9 mouse cellular contexts compared by ENCODE assay signal in the genomic region with DNA sequence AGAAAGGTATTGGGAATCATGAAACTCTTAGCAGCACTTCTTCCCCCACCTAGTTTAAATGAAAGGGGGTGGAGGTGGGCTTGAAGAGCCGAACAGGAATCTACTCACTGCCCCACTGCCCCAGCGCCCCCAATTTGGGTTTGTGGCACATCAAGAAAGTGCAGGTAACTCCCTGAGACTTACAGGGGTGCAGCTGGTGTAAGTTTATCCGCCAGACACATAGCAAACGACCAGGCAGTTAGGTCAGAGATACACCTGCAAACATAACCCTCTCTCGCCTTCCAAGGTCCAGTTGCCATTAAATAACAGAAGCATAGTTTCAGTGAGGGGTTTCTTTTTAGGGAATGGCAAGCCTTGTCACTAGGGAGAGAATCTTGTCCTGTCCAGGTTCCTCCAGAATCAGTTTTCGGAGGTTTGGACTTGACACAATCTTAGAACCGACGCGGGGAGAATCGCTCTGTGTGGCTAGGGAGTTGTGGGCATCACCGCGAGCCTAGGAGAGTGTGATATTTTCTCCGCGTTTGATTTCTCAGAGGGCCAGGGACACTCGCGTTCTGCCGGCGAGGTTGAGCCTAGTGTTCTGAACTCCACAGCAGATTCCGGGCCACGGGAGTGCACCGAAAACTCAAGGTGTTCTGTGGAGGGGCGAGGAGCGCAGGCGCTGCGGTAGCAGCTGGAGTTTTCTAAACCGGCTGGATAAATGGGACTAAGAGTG. TPM values are rescaled to one million over a fixed set of nuclear protein-coding genes. Genes with fewer than 3 reads are reported as not detected.
A peak's percentile ranks its signal among the peaks of the same experiment; 100 is the strongest.
DNase-seq lines count a peak whose midpoint lies in the region; ATAC-seq lines count a peak whose summit lies in the region.
"Had no signal": no experiment of that assay in that cellular context is flagged by ENCODE, and none has a peak within 500 bp of the region (broad histone marks: within the 10 kb centered on the region; RNA-seq: fewer than 3 reads in every experiment).

No protein-coding gene starts in this region.

- peak overlapping the region; percentile 57 for H3K4me2 ChIP-seq in heart, embryonic 15.5 days
- peak overlapping the region; percentile 79 for H3K4me2 ChIP-seq in hindbrain, embryonic 14.5 days (replicated peaks)
- H3K4me2 ChIP-seq in midbrain, embryonic 16.5 days (ENCODE audit: low read length): peak overlapping the region; percentile 81

- ATAC-seq in heart, embryonic 15.5 days (replicated peaks; ENCODE audit: insufficient number of reproducible peaks, insufficient read depth, low FRiP score, low read depth): no peak
- no peak for ATAC-seq in hindbrain, embryonic 14.5 days (ENCODE audit: low FRiP score)
- ATAC-seq in midbrain, embryonic 16.5 days: peak; percentile 1; the same call in 1 of the 2 replicates

- WGBS in heart, embryonic 15.5 days: 2% methylated on average over 26 of the region's 26 CpGs
- under 1% methylated on average over 26 of the region's 26 CpGs for whole genome bisulfite sequencing in hindbrain, embryonic 14.5 days
- 1% methylated on average over 26 of the region's 26 CpGs for WGBS in midbrain, embryonic 16.5 days

- intact Hi-C loops in heart, postnatal 36 days (cut with DNase I): no loop called here

- peaks cover 93% of the 10 kb centered on the region for H3K27me3 ChIP-seq in heart, embryonic 15.5 days
- H3K27me3 ChIP-seq in hindbrain, embryonic 14.5 days (ENCODE audit: control insufficient read depth, insufficient read depth, low read length): peaks cover 43% of the 10 kb centered on the region
- H3K27me3 ChIP-seq in midbrain, embryonic 16.5 days (ENCODE audit: control insufficient read depth, insufficient read depth, low read depth, low read length): peaks cover 12% of the 10 kb centered on the region

- no peaks in the 10 kb centered on the region for H3K9me3 ChIP-seq in heart, embryonic 15.5 days (replicated peaks)
- H3K9me3 ChIP-seq in hindbrain, embryonic 14.5 days (ENCODE audit: control insufficient read depth, low read length): no peaks in the 10 kb centered on the region
- H3K9me3 ChIP-seq in midbrain, embryonic 16.5 days (replicated peaks; ENCODE audit: control insufficient read depth, low read length, poor library complexity, severe bottlenecking): no peaks in the 10 kb centered on the region

- peak overlapping the region; percentile 37 for H3K4me3 ChIP-seq in heart, embryonic 15.5 days
- peak overlapping the region; percentile 56 for H3K4me3 ChIP-seq in hindbrain, embryonic 14.5 days (replicated peaks; ENCODE audit: low read length)
- H3K4me3 ChIP-seq in midbrain, embryonic 16.5 days (ENCODE audit: low read depth, low read length): peak overlapping the region; percentile 67
- H3K4me3 ChIP-seq: erythroblast, embryonic 14.5 days had no signal

- H3K36me3 ChIP-seq in heart, embryonic 15.5 days: no peaks in the 10 kb centered on the region
- H3K36me3 ChIP-seq in hindbrain, embryonic 14.5 days (replicated peaks; ENCODE audit: control insufficient read depth, insufficient read depth): no peaks in the 10 kb centered on the region
- no peaks in the 10 kb centered on the region for H3K36me3 ChIP-seq in midbrain, embryonic 16.5 days (ENCODE audit: control insufficient read depth, insufficient read depth, low read length)

- DNase-seq in heart, postnatal 36 days: no peak
- peak; percentile 26 for DNase-seq in embryo, embryonic 10.5 days (ENCODE audit: low spot score)
- DNase-seq in hindbrain, embryonic 14.5 days (ENCODE audit: low spot score): no peak
- DNase-seq in adrenal gland, postnatal 36 days: no peak
- no peak for DNase-seq in spleen, postnatal 14 days (ENCODE audit: low spot score in 2 of 2)
- DNase-seq in kidney, adult 9 months: no peak

- H3K9ac ChIP-seq in heart, embryonic 15.5 days: no peak overlapping the region
- H3K9ac ChIP-seq in hindbrain, embryonic 14.5 days: peak overlapping the region; percentile 75
- H3K9ac ChIP-seq in midbrain, embryonic 16.5 days (ENCODE audit: low read depth, low read length): peak overlapping the region; percentile 80

- H3K4me1 ChIP-seq in heart, embryonic 15.5 days (replicated peaks): peaks cover 25% of the 10 kb centered on the region
- peaks cover 25% of the 10 kb centered on the region; the same call in 1 of the 2 replicates for H3K4me1 ChIP-seq in hindbrain, embryonic 14.5 days (replicated peaks; ENCODE audit: control insufficient read depth, insufficient read depth, low read length)
- H3K4me1 ChIP-seq in midbrain, embryonic 16.5 days (ENCODE audit: control insufficient read depth, insufficient read depth, low read length): peaks cover 19% of the 10 kb centered on the region

- H3K27ac ChIP-seq in heart, embryonic 15.5 days: no peak overlapping the region
- H3K27ac ChIP-seq in hindbrain, embryonic 14.5 days: peak overlapping the region; percentile 87
- peak overlapping the region; percentile 86 for H3K27ac ChIP-seq in midbrain, embryonic 16.5 days (ENCODE audit: low read length)

RNA-seq across cellular contexts. Expression of a gene that starts 2.5 kb away (rescaled TPM):
- polyA plus RNA-seq in heart, embryonic 15.5 days (2015; fragmentation: Nextera tagmentation; extraction: Ambion mirVana): 0.14 and 0.47 TPM in 2 replicates
- not detected for total RNA-seq in heart, postnatal 36 days (2021)
- 105 and 107 TPM in 2 replicates for polyA plus RNA-seq in hindbrain, embryonic 14.5 days (2014; fragmentation: Nextera tagmentation; extraction: Ambion mirVana)
- 82.4 and 92.6 TPM in 2 replicates for polyA plus RNA-seq in midbrain, embryonic 16.5 days (2015; fragmentation: Nextera tagmentation; extraction: Ambion mirVana)
- 1 to 10 TPM in 1 of 2 experiments, not detected in 1; 1.3 TPM for total RNA-seq in adrenal gland, postnatal 36 days (2021)
- polyA plus RNA-seq: erythroblast, embryonic 14.5 days had no signal

Comparison
In these comparisons a context has a peak if more than half of its experiments do, and no peak if none do; other contexts are left out.
1. RNA of a gene that starts 2.5 kb away (polyA plus RNA-seq): 105 to 107 TPM in hindbrain, embryonic 14.5 days and 82.4 to 92.6 TPM in midbrain, embryonic 16.5 days; 0.14 to 0.47 TPM in heart, embryonic 15.5 days; every median in the first group is over 10 times any median in the second.
2. Peak in every context shown above with its lines, with median percentiles within 50 percentile points of each other: H3K4me2 ChIP-seq and H3K4me3 ChIP-seq.